Mouse (Mus musculus): ENCODE results near the gene Crybb1. TPM values are rescaled to one million over a fixed set of nuclear protein-coding genes. Genes with fewer than 3 reads are reported as not detected.

Gene Crybb1
- polyA plus RNA-seq, 1 experiment from 2014 or later: not detected

GRCm38 (mm10) chr5:112265110-112265509 lies 9.5 kb downstream of the Crybb1 start:
- in situ Hi-C loops (cut with MboI; ENCODE audit: low pct_unique_long_range_greater_than_20kb): no loop called here
- no peak for TF ChIP-seq CTCF (IDR thresholded peaks at IDR 0.05)
- ChIA-PET POLR2A (no interaction called here), CTCF (interaction anchor here (1.7 kb wide), 1 partner anchor 9 kb away, joined by 6 read pairs; no protein-coding TSS in a partner anchor)
- DNase-seq (ENCODE audit: low read depth, low spot score) (no peak), ATAC-seq (no peak)
- H3K27me3 ChIP-seq: no peaks in the 10 kb centered on the region

DNA sequence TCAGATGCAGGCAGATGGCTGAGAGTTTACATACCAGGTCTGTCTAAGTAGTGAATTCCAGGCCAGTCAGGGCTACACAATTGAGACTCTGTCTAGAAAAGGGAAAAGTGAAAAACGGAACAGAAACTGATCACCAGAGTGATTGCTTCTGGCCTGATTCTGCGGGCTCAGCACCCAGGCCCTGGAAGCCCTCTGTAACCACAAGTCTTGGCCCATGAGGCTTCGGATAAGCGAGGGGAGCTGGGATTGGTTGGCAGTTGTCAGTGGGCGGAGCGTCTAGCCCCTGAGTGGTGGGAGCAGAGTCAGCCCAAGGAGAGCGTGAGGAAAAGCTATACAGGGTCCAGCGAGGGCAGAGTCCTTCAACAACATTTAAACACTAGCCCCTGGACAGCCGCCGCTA lies 9.9 kb downstream of the Crybb1 start:
- TF ChIP-seq CTCF (IDR thresholded peaks at IDR 0.05): no peak
- ChIA-PET POLR2A (no interaction called here), CTCF (interaction anchor here (1.7 kb wide), 1 partner anchor 9 kb away, joined by 6 read pairs; no protein-coding TSS in a partner anchor)
- in situ Hi-C loops (cut with MboI; ENCODE audit: low pct_unique_long_range_greater_than_20kb): no loop called here
- no peaks in the 10 kb centered on the region for H3K27me3 ChIP-seq
- DNase-seq (ENCODE audit: low read depth, low spot score) (no peak), ATAC-seq (no peak)

- CTCF ChIA-PET: interaction anchor here (1.7 kb wide), 1 partner anchor 10 kb away, joined by 6 read pairs; no protein-coding TSS in a partner anchor
- no peak for TF ChIP-seq CTCF (IDR thresholded peaks at IDR 0.05)
- ATAC-seq (no peak), DNase-seq (ENCODE audit: low read depth, low spot score) (no peak)
- in situ Hi-C loops (cut with MboI; ENCODE audit: low pct_unique_long_range_greater_than_20kb): no loop called here
- no peaks in the 10 kb centered on the region for H3K27me3 ChIP-seq
- POLR2A ChIA-PET: no interaction called here
Measured at GRCm38 (mm10) chr5:112266011-112266777, 10.6 kb downstream of the Crybb1 start.

- DNase-seq (ENCODE audit: low read depth, low spot score): no peak
- H3K27me3 ChIP-seq: no peaks in the 10 kb centered on the region
- ChIA-PET POLR2A (no interaction called here), CTCF (interaction anchor here (0.9 to 1.3 kb wide), 4 partner anchors 9 to 65 kb away, joined by 3 read pairs; no protein-coding TSS in a partner anchor)
- peak; percentile 37 for ATAC-seq
- no peak for TF ChIP-seq CTCF (IDR thresholded peaks at IDR 0.05)
- in situ Hi-C loops (cut with MboI; ENCODE audit: low pct_unique_long_range_greater_than_20kb): no loop called here
Measured at GRCm38 (mm10) chr5:112270764-112271541, 15.3 kb downstream of the Crybb1 start.

DNA sequence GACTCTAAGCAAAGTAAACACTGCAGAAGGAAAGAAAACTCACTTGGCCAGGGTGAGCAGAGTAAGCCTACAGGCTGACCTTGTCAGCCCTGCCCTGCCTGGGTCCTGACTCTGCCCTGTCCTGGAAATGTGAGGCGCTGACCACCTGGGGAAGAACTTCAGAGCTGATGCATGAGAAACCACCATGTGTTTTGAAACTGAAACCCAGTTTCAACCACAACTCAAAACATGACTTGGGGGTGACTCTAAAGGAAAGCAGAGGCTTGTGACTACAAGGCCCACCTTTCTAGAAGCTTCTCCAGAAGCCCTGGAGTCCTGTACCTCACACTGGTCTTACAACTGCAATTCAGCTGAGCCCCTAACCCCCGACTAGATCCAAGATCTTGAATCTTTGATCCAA lies 17.3 kb downstream of the Crybb1 start:
- in situ Hi-C loops (cut with MboI; ENCODE audit: low pct_unique_long_range_greater_than_20kb): no loop called here
- no peaks in the 10 kb centered on the region for H3K27me3 ChIP-seq
- no peak for TF ChIP-seq CTCF (IDR thresholded peaks at IDR 0.05)
- ChIA-PET POLR2A (no interaction called here), CTCF (interaction anchor here (1.3 kb wide), 1 partner anchor 32 kb away, joined by 4 read pairs; no protein-coding TSS in a partner anchor)
- ATAC-seq: no peak
- DNase-seq (ENCODE audit: low read depth, low spot score): no peak

GRCm38 (mm10) chr5:112273746-112274463 lies 18.3 kb downstream of the Crybb1 start:
- ATAC-seq (no peak), DNase-seq (ENCODE audit: low read depth, low spot score) (no peak)
- in situ Hi-C loops (cut with MboI; ENCODE audit: low pct_unique_long_range_greater_than_20kb): no loop called here
- ChIA-PET POLR2A (no interaction called here), CTCF (interaction anchor here (1.0 to 1.2 kb wide), 2 partner anchors 20 to 33 kb away, joined by 3 read pairs; no protein-coding TSS in a partner anchor)
- H3K27me3 ChIP-seq: no peaks in the 10 kb centered on the region
- no peak for TF ChIP-seq CTCF (IDR thresholded peaks at IDR 0.05)

DNA sequence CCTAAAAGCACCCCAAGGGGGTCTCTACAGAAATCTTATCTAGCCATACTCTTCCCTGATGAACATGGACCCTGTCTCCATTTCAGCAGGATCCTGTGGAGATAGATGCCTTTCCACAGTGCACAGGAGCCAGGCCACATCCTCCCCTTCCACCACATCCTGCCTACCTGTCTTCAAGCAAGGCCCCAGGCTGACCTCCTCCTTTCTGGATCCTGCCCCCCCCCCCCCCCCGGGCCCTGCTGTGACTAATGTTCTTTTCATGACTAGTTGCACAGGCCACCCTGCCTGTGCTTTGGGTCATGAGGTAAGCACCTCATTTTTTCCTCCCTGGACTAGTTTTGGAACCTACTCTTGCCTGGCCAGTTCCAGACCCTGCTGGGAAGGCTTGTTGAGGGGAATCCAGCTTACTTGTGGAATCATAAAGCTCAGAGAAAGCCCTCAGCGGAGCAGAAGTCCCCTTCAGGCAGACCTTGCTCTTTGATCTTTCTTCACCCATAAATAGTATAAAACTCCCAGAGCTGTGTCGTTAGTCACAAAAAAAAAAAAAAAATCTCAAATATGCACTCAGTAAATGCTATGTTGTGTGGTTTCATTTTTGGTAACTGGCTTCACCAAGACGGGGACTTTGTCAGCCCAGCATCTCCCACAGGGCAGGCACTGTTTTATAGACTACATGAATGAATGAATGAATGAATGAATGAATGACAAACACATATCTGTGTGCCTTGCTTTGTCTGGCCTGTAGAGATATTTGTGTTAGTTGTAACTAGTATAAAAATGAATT lies 19.6 kb downstream of the Crybb1 start:
- DNase-seq (ENCODE audit: low read depth, low spot score): no peak
- ChIA-PET CTCF (no interaction called here), POLR2A (interaction anchor here (0.6 to 1.4 kb wide), 3 partner anchors 29 to 70 kb away, joined by 3 to 4 read pairs (median 4); no protein-coding TSS in a partner anchor)
- no peaks in the 10 kb centered on the region for H3K27me3 ChIP-seq
- no peak for TF ChIP-seq CTCF (IDR thresholded peaks at IDR 0.05)
- in situ Hi-C loops (cut with MboI; ENCODE audit: low pct_unique_long_range_greater_than_20kb): loop anchor here (25.0 kb wide), 1 partner anchor 1612 kb away; no protein-coding TSS in a partner anchor
- ATAC-seq: no peak

DNA sequence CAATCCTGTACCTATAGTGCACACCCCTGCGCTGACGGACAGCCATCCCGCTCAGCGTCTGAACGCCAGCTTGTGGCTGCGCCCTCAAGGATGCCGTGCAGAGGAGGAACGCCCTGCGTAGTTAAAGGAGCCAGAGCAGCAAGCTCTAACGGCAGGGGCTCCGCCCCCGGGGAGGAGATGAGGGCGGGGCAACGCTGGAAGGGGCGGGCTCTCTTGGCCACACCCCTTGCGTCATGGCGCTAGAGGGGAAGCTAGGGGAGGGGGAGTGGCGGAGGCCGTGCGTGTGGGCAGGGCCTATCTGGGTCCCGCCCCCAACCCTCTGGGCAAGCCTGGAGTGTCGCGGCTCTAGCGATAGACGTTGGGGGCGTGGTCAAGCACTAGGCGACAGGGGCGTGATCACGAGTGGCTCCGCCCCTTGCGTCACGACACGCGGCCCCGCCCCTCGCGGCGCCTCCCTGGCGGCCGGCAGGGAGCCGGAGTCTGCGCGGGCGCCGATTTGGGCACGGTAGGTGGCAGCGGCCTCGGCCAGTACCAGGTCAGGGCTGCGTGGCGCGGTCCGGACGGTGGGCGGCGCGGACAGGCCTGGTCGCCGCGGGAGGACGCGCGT lies 20.8 kb downstream of the Crybb1 start, which contains the start of gene Tpst2:
Tpst2 (plus strand) TSS at position 425 of the 607 bp plus-strand sequence.
- peak; percentile 99 for DNase-seq (ENCODE audit: low read depth, low spot score)
- CTCF ChIA-PET: interaction anchor here (0.9 kb wide), 1 partner anchor 35 kb away, joined by 3 read pairs; no protein-coding TSS in a partner anchor
- in situ Hi-C loops (cut with MboI; ENCODE audit: low pct_unique_long_range_greater_than_20kb): loop anchor here (25.0 kb wide), 1 partner anchor 1611 kb away; no protein-coding TSS in a partner anchor
- TF ChIP-seq CTCF (IDR thresholded peaks at IDR 0.05): no peak
- H3K27me3 ChIP-seq: no peaks in the 10 kb centered on the region
- peak; percentile 63 for ATAC-seq
- POLR2A ChIA-PET: interaction anchor here (1.4 to 1.6 kb wide), 2 partner anchors 34 to 49 kb away, joined by 4 to 5 read pairs; no protein-coding TSS in a partner anchor

DNA sequence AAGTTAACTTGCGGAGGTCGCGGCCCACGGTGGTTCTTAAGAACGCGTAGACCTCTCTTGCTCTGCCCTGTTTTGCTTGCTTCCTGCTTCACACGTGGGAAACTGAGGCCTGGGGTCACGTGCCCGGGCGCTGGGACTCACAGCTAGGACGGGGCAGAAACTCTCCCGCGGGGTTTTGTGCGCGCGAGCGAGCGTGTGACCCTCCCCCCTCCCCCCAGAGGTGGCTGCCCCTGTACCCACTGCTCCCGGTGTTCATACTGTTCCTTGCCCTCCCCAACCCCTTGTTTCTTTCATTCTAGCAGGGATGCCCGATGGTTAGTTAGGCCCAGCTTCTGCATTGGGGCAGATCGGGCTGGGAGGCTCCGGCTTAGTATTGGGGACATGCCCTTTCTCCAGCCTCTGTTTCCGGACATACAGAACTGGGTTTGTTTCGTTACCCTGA lies 21.3 kb downstream of the Crybb1 start:
- no peak for TF ChIP-seq CTCF (IDR thresholded peaks at IDR 0.05)
- no peak for ATAC-seq

More for the DNA sequence above, 21.3 kb downstream of the Crybb1 start:
- ChIA-PET POLR2A (interaction anchor here (0.7 to 1.6 kb wide), 2 partner anchors 33 to 34 kb away, joined by 3 to 5 read pairs; no protein-coding TSS in a partner anchor), CTCF (interaction anchor here (0.9 kb wide), 1 partner anchor 36 kb away, joined by 3 read pairs; no protein-coding TSS in a partner anchor)
- DNase-seq (ENCODE audit: low read depth, low spot score): no peak
- no peaks in the 10 kb centered on the region for H3K27me3 ChIP-seq
- in situ Hi-C loops (cut with MboI; ENCODE audit: low pct_unique_long_range_greater_than_20kb): loop anchor here (25.0 kb wide), 1 partner anchor 1610 kb away; no protein-coding TSS in a partner anchor

All from Patski (cell line).